Mouse (Mus musculus) megakaryocyte, embryonic 14.5 days (primary cell): ENCODE measurements around the gene Dnmt3a.

Source experiments
- FLI1 ChIP-seq: IDR thresholded peaks from 2 replicates; pipeline ENCODE4 v1.6.1; 2012; ENCODE audit warnings: low read length, inconsistent platforms, mixed read lengths
- GATA1 ChIP-seq: IDR thresholded peaks from 3 replicates; pipeline ENCODE4 v1.6.1; 2012; ENCODE audit warnings: mixed read lengths, low read length, inconsistent platforms, borderline replicate concordance

DNA sequence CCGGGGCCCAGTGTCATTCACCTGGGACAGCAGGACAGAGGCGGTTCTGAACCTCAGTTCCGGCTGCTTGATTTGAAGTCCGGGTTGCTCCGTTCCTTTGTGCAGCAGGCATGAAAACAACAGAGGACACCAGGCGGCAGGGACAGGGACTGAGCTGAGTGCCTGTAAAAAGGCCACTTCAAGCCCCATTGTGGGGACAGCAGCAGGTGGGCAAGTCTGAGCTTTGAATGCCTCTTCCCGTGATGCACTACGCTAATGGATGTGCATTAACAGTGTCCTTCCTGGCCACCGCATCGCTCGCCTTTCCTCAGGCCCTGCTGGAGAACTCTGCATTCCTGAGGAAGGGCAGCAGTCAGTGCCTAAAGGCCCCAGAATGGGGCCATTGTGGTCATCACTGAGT lies 136.2 kb downstream of the Dnmt3a start:
- TF ChIP-seq FLI1 (no peak), GATA1 (no peak)
